Comparison of ENCODE assay signal across 9 mouse cellular contexts in the genomic region with DNA sequence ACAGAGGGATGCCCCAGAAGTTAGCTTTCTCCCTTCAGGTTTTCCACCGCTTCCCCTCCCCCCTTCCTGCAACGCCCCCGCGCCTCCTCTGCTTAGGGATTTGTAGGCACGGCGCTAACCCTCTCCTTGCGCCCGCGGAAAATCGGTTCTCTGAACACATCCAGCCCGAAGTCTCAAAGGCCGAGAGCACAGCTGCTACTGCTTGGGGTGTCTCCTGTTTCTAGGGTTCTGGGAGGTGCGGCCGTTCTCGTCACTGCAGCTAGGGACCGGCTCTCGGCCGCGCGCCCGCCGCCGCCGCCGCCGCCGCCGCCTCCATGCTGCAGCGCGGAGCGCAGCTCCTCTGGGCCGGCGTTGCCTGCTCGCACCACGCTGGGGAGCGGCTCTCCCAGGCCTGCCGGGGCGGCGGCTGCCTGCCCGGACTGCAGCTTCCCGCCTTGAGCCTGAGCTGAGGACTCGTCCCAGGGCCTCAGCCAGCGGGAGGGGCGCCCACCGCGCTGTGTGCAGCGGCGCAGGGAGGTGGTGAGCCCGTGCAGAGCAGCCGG. TPM values are rescaled to one million over a fixed set of nuclear protein-coding genes. Genes with fewer than 3 reads are reported as not detected.
DNase-seq lines count a peak whose midpoint lies in the region; ATAC-seq lines count a peak whose summit lies in the region.
"Had no signal": no experiment of that assay in that cellular context is flagged by ENCODE, and none has a peak within 500 bp of the region (broad histone marks: within the 10 kb centered on the region; RNA-seq: fewer than 3 reads in every experiment).

TSS of gene Lrfn5 (plus strand) at position 322 of the 542 bp plus-strand sequence.

- H3K27me3 ChIP-seq in megakaryocyte, embryonic 14.5 days (replicated peaks) = peaks cover 55% of the 10 kb centered on the region
- H3K27me3 ChIP-seq in embryonic facial prominence, embryonic 10.5 days (replicated peaks; ENCODE audit: low read depth, poor library complexity, severe bottlenecking) = peaks cover 68% of the 10 kb centered on the region
- H3K27me3 ChIP-seq in stomach, embryonic 14.5 days (ENCODE audit: control insufficient read depth, insufficient read depth, low read length) = peaks cover 17% of the 10 kb centered on the region; the same call in 1 of the 2 replicates

- H3K9ac ChIP-seq in stomach, embryonic 14.5 days (replicated peaks; ENCODE audit: low read depth, low read length) = no peak within 1 kb of the TSS; the same call in 1 of the 2 replicates

- H3K9me3 ChIP-seq in megakaryocyte, embryonic 14.5 days = 0 out of 2 replicates have a peak, but pooled peaks cover 5% of the 10 kb centered on the region
- no peaks in the 10 kb centered on the region for H3K9me3 ChIP-seq in embryonic facial prominence, embryonic 10.5 days
- H3K9me3 ChIP-seq in stomach, embryonic 14.5 days (ENCODE audit: control insufficient read depth, low read depth, low read length) = no peaks in the 10 kb centered on the region

- peaks cover 19% of the 10 kb centered on the region for H3K4me1 ChIP-seq in megakaryocyte, embryonic 14.5 days
- H3K4me1 ChIP-seq in embryonic facial prominence, embryonic 10.5 days = peaks cover 27% of the 10 kb centered on the region
- 0 out of 2 replicates have a peak, but pooled peaks cover 4% of the 10 kb centered on the region for H3K4me1 ChIP-seq in stomach, embryonic 14.5 days (ENCODE audit: control insufficient read depth, insufficient read depth, low read length)

- ATAC-seq in megakaryocyte, adult 5-6 weeks (ENCODE audit: poor library complexity, severe bottlenecking) = no peak
- ATAC-seq in megakaryocyte progenitor cell, adult 5-6 weeks (replicated peaks; ENCODE audit: poor library complexity) = 0 out of 2 replicates have a peak, but pooled peaks have one; percentile 20
- peak; percentile 87 for ATAC-seq in stomach, embryonic 14.5 days (ENCODE audit: insufficient number of reproducible peaks, insufficient read depth, low FRiP score, low read depth)

- under 1% methylated on average over 50 of the region's 50 CpGs for WGBS in embryonic facial prominence, embryonic 10.5 days
- WGBS in stomach, embryonic 14.5 days = under 1% methylated on average over 48 of the region's 50 CpGs

- peak within 1 kb of the TSS; percentile 73 for H3K4me2 ChIP-seq in stomach, embryonic 14.5 days (replicated peaks; ENCODE audit: low read depth, low read length)

- DNase-seq in embryonic facial prominence, embryonic 10.5 days (ENCODE audit: low spot score) = peak; percentile 85
- DNase-seq in heart, postnatal 10 days = peak; percentile 37 to 46
- peak; percentile 74 to 79 for DNase-seq in layer of hippocampus, postnatal 10 days (ENCODE audit: low spot score in 2 of 2)
- DNase-seq in thymus, postnatal 14 days = no peak

- H3K4me3 ChIP-seq in megakaryocyte, embryonic 14.5 days (replicated peaks) = peak within 1 kb of the TSS; percentile 89
- peak within 1 kb of the TSS; percentile 70 for H3K4me3 ChIP-seq in embryonic facial prominence, embryonic 10.5 days
- peak within 1 kb of the TSS; percentile 55 for H3K4me3 ChIP-seq in stomach, embryonic 14.5 days (ENCODE audit: low read depth, low read length)

- H3K27ac ChIP-seq in embryonic facial prominence, embryonic 10.5 days (replicated peaks) = peak within 1 kb of the TSS; percentile 80
- no peak within 1 kb of the TSS for H3K27ac ChIP-seq in stomach, embryonic 14.5 days (ENCODE audit: low read length)

- intact Hi-C loops in heart, postnatal 10 days (cut with DNase I) = no loop called here

- no peaks in the 10 kb centered on the region for H3K36me3 ChIP-seq in megakaryocyte, embryonic 14.5 days (replicated peaks; ENCODE audit: low read length)
- no peaks in the 10 kb centered on the region for H3K36me3 ChIP-seq in embryonic facial prominence, embryonic 10.5 days (replicated peaks)
- H3K36me3 ChIP-seq in stomach, embryonic 14.5 days (ENCODE audit: control insufficient read depth, insufficient read depth, low read length) = no peaks in the 10 kb centered on the region

RNA-seq across cellular contexts. Expression of gene Lrfn5, which starts in this region (rescaled TPM):
- polyA plus RNA-seq in megakaryocyte, embryonic 14.5 days (2012; ENCODE audit: insufficient read depth, low replicate concordance) = not detected in 2 replicates
- total RNA-seq in megakaryocyte, adult 5-6 weeks (2015) = not detected in 2 replicates
- total RNA-seq in megakaryocyte, adult 5-6 weeks (2017) = not detected in 2 replicates
- polyA plus RNA-seq in embryonic facial prominence, embryonic 10.5 days (2016; fragmentation: Nextera tagmentation; extraction: Ambion mirVana) = 0.69 and 1.3 TPM in 2 replicates
- total RNA-seq in heart, postnatal 10 days (2021) = under 1 TPM in 1 of 2 experiments, not detected in 1; 0.10 TPM
- 100 to 1,000 TPM; 113 to 119 TPM for total RNA-seq in layer of hippocampus, postnatal 10 days (2021)
- total RNA-seq in megakaryocyte progenitor cell, adult 5-6 weeks (2015) = not detected in 2 replicates
- not detected in 2 replicates for total RNA-seq in megakaryocyte progenitor cell, adult 5-6 weeks (2017)
- polyA plus RNA-seq in stomach, embryonic 14.5 days (2014; fragmentation: Nextera tagmentation; extraction: Ambion mirVana) = 1.8 and 2.2 TPM in 2 replicates
- total RNA-seq: neutrophil, adult 5-6 weeks had no signal

Comparison
In these comparisons a context has a peak if more than half of its experiments do, and no peak if none do; other contexts are left out.
1. RNA of gene Lrfn5 (total RNA-seq): 113 to 119 TPM in layer of hippocampus, postnatal 10 days; 0.10 TPM in heart, postnatal 10 days, not detected in megakaryocyte, adult 5-6 weeks and not detected in megakaryocyte progenitor cell, adult 5-6 weeks; every median in the first group is over 100 times any median in the second.
2. Peak in DNase-seq in heart, postnatal 10 days; RNA of the gene not detected or under 1 TPM.
3. Peak in ATAC-seq in megakaryocyte progenitor cell, adult 5-6 weeks; RNA of the gene not detected or under 1 TPM.
4. Peak in every context shown above with its lines, with median percentiles within 50 percentile points of each other: H3K4me3 ChIP-seq.